Mouse (Mus musculus): Measurements from ENCODE around the gene Sar1b. TPM values are rescaled to one million over a fixed set of nuclear protein-coding genes. Genes with fewer than 3 reads are reported as not detected.
A peak's percentile ranks its signal among the peaks of the same experiment; 100 is the strongest.

Sar1b gene
- polyA plus RNA-seq, 1 experiment from 2014 or later, result 250 TPM

DNA sequence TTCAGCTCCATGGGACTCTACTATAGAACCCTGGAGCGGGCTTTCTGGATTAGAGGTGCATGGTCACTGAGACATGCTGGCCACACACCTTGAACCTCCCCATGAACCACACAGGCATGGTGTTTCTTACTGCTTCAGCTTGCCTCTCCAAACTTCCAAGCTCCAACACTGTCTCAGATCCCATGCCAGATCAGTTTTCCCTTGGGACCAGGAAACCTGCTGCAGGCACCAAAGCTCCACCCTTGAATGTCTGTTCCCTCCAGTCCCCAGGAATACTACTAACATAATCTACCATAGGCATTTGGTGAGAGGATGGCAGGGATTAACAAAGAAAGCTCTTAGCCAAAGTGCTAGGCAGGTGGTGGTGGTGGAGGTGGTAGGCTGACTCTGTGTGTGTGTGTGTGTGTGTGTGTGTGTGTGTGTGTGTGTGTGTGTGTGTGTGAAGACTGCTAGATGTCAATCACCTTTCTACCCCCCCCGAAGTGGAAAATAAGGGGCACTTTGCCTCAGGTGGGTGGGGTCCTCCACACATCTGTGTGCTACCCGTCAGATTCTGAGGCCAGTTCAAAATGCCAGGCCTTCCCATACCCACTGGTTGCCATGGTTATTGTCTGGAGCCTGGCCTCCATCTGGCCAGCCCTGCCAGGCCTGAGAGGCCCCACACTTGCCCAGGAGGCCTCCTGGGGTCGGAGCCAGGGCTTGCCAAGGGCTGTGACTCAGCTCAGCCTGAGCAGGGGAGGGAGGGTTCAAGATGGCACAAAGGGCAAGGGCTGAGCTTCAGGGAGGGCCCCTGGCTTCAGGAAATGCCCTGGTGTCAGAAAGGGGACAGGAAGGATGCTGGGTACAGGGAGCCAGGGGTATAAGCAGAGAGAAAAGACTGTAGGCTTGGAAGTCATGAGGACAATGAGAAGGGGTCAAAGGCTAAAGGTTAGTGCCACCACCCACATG lies 68.7 kb downstream of the Sar1b start:
- 69% methylated on average over 4 of the region's 4 CpGs for WGBS
- H3K36me3 ChIP-seq (ENCODE audit: control insufficient read depth, insufficient read depth, low read length), result no peaks in the 10 kb centered on the region
- no peak overlapping the region for H3K4me3 ChIP-seq (ENCODE audit: low read depth, low read length)
- H3K27ac ChIP-seq (ENCODE audit: low read depth, low read length), result no peak overlapping the region
- peak; percentile 70; the same call in 1 of the 2 replicates for ATAC-seq (ENCODE audit: low read depth)
- H3K9me3 ChIP-seq (ENCODE audit: control insufficient read depth, low read length), result no peaks in the 10 kb centered on the region
- no peak overlapping the region for H3K4me2 ChIP-seq (ENCODE audit: low read depth, low read length)
- no peaks in the 10 kb centered on the region for H3K4me1 ChIP-seq (ENCODE audit: control insufficient read depth, insufficient read depth, low read length)
- no peak overlapping the region for H3K9ac ChIP-seq (replicated peaks; ENCODE audit: low read depth, low read length)
- H3K27me3 ChIP-seq (ENCODE audit: control insufficient read depth, insufficient read depth, low read length), result no peaks in the 10 kb centered on the region

GRCm38 (mm10) chr11:51832992-51833391 lies 69.5 kb downstream of the Sar1b start:
- Histone ChIP-seq H3K36me3 (ENCODE audit: control insufficient read depth, insufficient read depth, low read length) (no peaks in the 10 kb centered on the region), H3K4me2 (ENCODE audit: low read depth, low read length) (no peak overlapping the region), H3K27ac (ENCODE audit: low read depth, low read length) (no peak overlapping the region), H3K9me3 (ENCODE audit: control insufficient read depth, low read length) (no peaks in the 10 kb centered on the region), H3K9ac (replicated peaks; ENCODE audit: low read depth, low read length) (no peak overlapping the region), H3K4me3 (ENCODE audit: low read depth, low read length) (no peak overlapping the region), H3K4me1 (ENCODE audit: control insufficient read depth, insufficient read depth, low read length) (no peaks in the 10 kb centered on the region), H3K27me3 (ENCODE audit: control insufficient read depth, insufficient read depth, low read length) (no peaks in the 10 kb centered on the region)
- ATAC-seq (ENCODE audit: low read depth), result no peak
- WGBS, result 87% methylated on average over 5 of the region's 5 CpGs

DNA sequence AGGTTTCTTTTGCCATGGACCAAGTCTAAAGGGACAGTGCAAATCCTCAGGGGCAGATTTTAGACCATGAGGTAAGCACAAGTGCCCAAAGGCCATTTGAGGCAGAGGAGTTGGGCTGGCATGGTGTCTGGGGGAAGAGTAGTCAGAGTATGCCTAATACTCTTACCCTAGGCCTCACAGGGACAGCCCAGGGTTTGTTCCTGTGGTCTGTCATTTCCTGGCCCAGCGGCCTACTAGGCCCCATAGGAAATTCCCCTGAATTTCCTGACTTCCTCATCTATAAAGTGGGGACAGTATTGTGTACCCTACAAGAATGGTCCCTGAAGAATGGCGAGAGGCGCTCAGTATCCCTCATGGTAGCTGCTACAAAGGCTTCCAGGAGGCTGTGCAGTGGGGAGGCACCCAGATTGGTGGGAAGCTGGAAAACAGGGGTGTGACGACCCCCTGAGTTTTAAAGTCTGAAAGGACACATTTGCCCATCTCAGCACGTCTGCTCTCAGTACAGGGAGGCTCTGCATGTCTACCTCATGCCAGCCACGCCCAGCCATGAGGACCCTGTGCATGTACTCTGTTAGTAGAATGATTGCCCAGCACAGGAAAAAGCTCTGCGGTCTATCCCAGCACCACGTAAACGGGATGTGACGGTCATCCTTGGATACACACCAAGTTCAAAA lies 70.0 kb downstream of the Sar1b start:
- WGBS, result 90% methylated on average over 10 of the region's 10 CpGs
- Histone ChIP-seq H3K9ac (replicated peaks; ENCODE audit: low read depth, low read length) (no peak overlapping the region), H3K4me1 (ENCODE audit: control insufficient read depth, insufficient read depth, low read length) (no peaks in the 10 kb centered on the region), H3K27ac (ENCODE audit: low read depth, low read length) (no peak overlapping the region), H3K36me3 (ENCODE audit: control insufficient read depth, insufficient read depth, low read length) (no peaks in the 10 kb centered on the region), H3K4me2 (ENCODE audit: low read depth, low read length) (no peak overlapping the region), H3K4me3 (ENCODE audit: low read depth, low read length) (no peak overlapping the region), H3K9me3 (ENCODE audit: control insufficient read depth, low read length) (no peaks in the 10 kb centered on the region), H3K27me3 (ENCODE audit: control insufficient read depth, insufficient read depth, low read length) (no peaks in the 10 kb centered on the region)
- ATAC-seq (ENCODE audit: low read depth), result no peak

DNA sequence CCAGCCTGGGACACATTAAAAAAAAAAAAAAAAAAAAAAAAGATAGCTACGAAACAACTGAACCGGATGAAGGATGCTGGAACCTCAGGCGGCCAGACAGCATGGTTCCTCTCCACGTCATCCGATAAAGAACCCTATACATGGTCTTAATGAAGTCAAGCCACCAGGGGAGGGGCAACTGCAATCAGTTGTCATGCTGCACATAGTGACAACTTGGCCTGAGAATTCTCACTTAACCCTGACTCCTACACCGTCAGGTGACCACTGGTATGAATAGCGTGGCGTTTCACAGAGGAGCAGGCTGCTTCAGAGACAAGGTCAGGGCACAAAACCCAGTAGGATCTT lies 70.6 kb downstream of the Sar1b start:
- H3K27ac ChIP-seq (ENCODE audit: low read depth, low read length), result no peak overlapping the region
- H3K9ac ChIP-seq (replicated peaks; ENCODE audit: low read depth, low read length), result no peak overlapping the region
- no peaks in the 10 kb centered on the region for H3K9me3 ChIP-seq (ENCODE audit: control insufficient read depth, low read length)
- WGBS, result 94% methylated on average over 8 of the region's 8 CpGs
- no peaks in the 10 kb centered on the region for H3K27me3 ChIP-seq (ENCODE audit: control insufficient read depth, insufficient read depth, low read length)
- no peak overlapping the region for H3K4me3 ChIP-seq (ENCODE audit: low read depth, low read length)
- no peaks in the 10 kb centered on the region for H3K36me3 ChIP-seq (ENCODE audit: control insufficient read depth, insufficient read depth, low read length)
- no peak overlapping the region for H3K4me2 ChIP-seq (ENCODE audit: low read depth, low read length)
- H3K4me1 ChIP-seq (ENCODE audit: control insufficient read depth, insufficient read depth, low read length), result no peaks in the 10 kb centered on the region
- no peak for ATAC-seq (ENCODE audit: low read depth)

GRCm38 (mm10) chr11:51835598-51835997 lies 72.1 kb downstream of the Sar1b start:
- no peaks in the 10 kb centered on the region for H3K4me1 ChIP-seq (ENCODE audit: control insufficient read depth, insufficient read depth, low read length)
- 95% methylated on average over 12 of the region's 12 CpGs for WGBS
- no peaks in the 10 kb centered on the region for H3K9me3 ChIP-seq (ENCODE audit: control insufficient read depth, low read length)
- H3K9ac ChIP-seq (replicated peaks; ENCODE audit: low read depth, low read length), result no peak overlapping the region
- no peaks in the 10 kb centered on the region for H3K36me3 ChIP-seq (ENCODE audit: control insufficient read depth, insufficient read depth, low read length)
- H3K4me3 ChIP-seq (ENCODE audit: low read depth, low read length), result no peak overlapping the region
- H3K4me2 ChIP-seq (ENCODE audit: low read depth, low read length), result no peak overlapping the region
- no peak for ATAC-seq (ENCODE audit: low read depth)
- no peak overlapping the region for H3K27ac ChIP-seq (ENCODE audit: low read depth, low read length)
- H3K27me3 ChIP-seq (ENCODE audit: control insufficient read depth, insufficient read depth, low read length), result no peaks in the 10 kb centered on the region

GRCm38 (mm10) chr11:51836506-51836905 lies 73.0 kb downstream of the Sar1b start:
- no peaks in the 10 kb centered on the region for H3K27me3 ChIP-seq (ENCODE audit: control insufficient read depth, insufficient read depth, low read length)
- H3K27ac ChIP-seq (ENCODE audit: low read depth, low read length), result no peak overlapping the region
- H3K9me3 ChIP-seq (ENCODE audit: control insufficient read depth, low read length), result no peaks in the 10 kb centered on the region
- 89% methylated on average over 6 of the region's 6 CpGs for WGBS
- no peaks in the 10 kb centered on the region for H3K4me1 ChIP-seq (ENCODE audit: control insufficient read depth, insufficient read depth, low read length)
- no peak overlapping the region for H3K9ac ChIP-seq (replicated peaks; ENCODE audit: low read depth, low read length)
- H3K4me3 ChIP-seq (ENCODE audit: low read depth, low read length), result no peak overlapping the region
- no peak overlapping the region for H3K4me2 ChIP-seq (ENCODE audit: low read depth, low read length)
- H3K36me3 ChIP-seq (ENCODE audit: control insufficient read depth, insufficient read depth, low read length), result no peaks in the 10 kb centered on the region
- no peak for ATAC-seq (ENCODE audit: low read depth)

- H3K4me1 ChIP-seq (ENCODE audit: control insufficient read depth, insufficient read depth, low read length), result no peaks in the 10 kb centered on the region
- H3K27ac ChIP-seq (ENCODE audit: low read depth, low read length), result no peak overlapping the region
- no peaks in the 10 kb centered on the region for H3K36me3 ChIP-seq (ENCODE audit: control insufficient read depth, insufficient read depth, low read length)
- ATAC-seq (ENCODE audit: low read depth), result no peak
- no peak overlapping the region for H3K9ac ChIP-seq (replicated peaks; ENCODE audit: low read depth, low read length)
- H3K4me2 ChIP-seq (ENCODE audit: low read depth, low read length), result no peak overlapping the region
- no peak overlapping the region for H3K4me3 ChIP-seq (ENCODE audit: low read depth, low read length)
- WGBS, result 80% methylated on average over 8 of the region's 8 CpGs
- no peaks in the 10 kb centered on the region for H3K27me3 ChIP-seq (ENCODE audit: control insufficient read depth, insufficient read depth, low read length)
- no peaks in the 10 kb centered on the region for H3K9me3 ChIP-seq (ENCODE audit: control insufficient read depth, low read length)
Measured at GRCm38 (mm10) chr11:51837164-51838153, 74.0 kb downstream of the Sar1b start.

DNA sequence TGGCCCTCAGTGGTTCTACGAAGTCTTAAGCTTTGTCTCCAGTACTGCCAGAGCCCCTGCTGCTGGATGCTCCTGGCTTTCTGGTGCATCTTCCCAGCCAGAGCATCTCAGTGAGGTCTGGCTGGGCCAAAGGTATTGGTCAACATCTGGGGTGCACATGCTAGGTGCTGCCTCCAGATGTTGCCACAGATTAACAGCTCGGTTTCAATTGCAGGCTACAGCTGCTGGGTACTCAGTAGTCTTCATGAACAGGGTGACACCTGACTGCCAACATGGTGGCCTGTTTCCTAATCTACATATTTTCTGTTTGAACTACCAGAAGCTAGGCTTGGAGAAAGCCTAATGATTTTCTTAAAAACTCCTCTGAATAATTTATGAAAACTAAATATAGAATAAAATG lies 75.6 kb downstream of the Sar1b start:
- no peak overlapping the region for H3K27ac ChIP-seq (ENCODE audit: low read depth, low read length)
- no peak overlapping the region for H3K9ac ChIP-seq (replicated peaks; ENCODE audit: low read depth, low read length)
- H3K4me1 ChIP-seq (ENCODE audit: control insufficient read depth, insufficient read depth, low read length), result no peaks in the 10 kb centered on the region
- H3K4me2 ChIP-seq (ENCODE audit: low read depth, low read length), result no peak overlapping the region
- ATAC-seq (ENCODE audit: low read depth), result no peak
- WGBS, result 79% methylated on average over 2 of the region's 2 CpGs
- no peaks in the 10 kb centered on the region for H3K27me3 ChIP-seq (ENCODE audit: control insufficient read depth, insufficient read depth, low read length)
- no peaks in the 10 kb centered on the region for H3K9me3 ChIP-seq (ENCODE audit: control insufficient read depth, low read length)
- no peaks in the 10 kb centered on the region for H3K36me3 ChIP-seq (ENCODE audit: control insufficient read depth, insufficient read depth, low read length)
- H3K4me3 ChIP-seq (ENCODE audit: low read depth, low read length), result no peak overlapping the region
